9 mouse cellular contexts compared by ENCODE assay signal in the genomic region with DNA sequence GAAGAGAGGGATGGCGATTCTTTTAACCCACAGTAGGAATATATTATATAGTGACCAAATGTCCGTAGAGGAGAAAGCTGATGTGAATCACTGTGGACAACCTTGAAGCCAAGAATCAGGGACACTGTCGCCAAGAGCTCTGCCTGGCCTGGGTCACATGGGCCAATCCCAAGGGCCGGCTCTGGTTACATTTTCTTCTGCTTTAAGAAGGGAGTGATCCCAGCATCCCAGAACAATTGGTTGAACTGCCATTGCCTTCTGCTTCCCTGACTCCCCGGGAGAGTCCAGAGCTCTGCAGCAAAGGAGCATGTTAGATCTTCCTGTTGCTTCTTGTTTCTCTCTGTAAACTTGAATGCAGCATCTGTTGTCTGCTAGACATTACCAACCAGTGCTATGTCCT.
A peak's percentile ranks its signal among the peaks of the same experiment; 100 is the strongest.
DNase-seq lines count a peak whose midpoint lies in the region; ATAC-seq lines count a peak whose summit lies in the region.
"Had no signal": no experiment of that assay in that cellular context is flagged by ENCODE, and none has a peak within 500 bp of the region (broad histone marks: within the 10 kb centered on the region; RNA-seq: fewer than 3 reads in every experiment).

No protein-coding gene starts in this region.

- H3K27me3 ChIP-seq in midbrain, embryonic 10.5 days (ENCODE audit: low read depth, poor library complexity, severe bottlenecking), result no peaks in the 10 kb centered on the region
- H3K27me3 ChIP-seq in midbrain, embryonic 14.5 days (ENCODE audit: control insufficient read depth, insufficient read depth, low read length), result no peaks in the 10 kb centered on the region

- H3K9ac ChIP-seq in midbrain, embryonic 14.5 days (replicated peaks; ENCODE audit: low read length), result no peak overlapping the region

- H3K4me3 ChIP-seq in midbrain, embryonic 10.5 days, result no peak overlapping the region
- H3K4me3 ChIP-seq in midbrain, embryonic 14.5 days (replicated peaks; ENCODE audit: low read depth, low read length), result no peak overlapping the region

- H3K4me1 ChIP-seq in midbrain, embryonic 10.5 days, result peaks cover 32% of the 10 kb centered on the region
- H3K4me1 ChIP-seq in midbrain, embryonic 14.5 days (ENCODE audit: control insufficient read depth, insufficient read depth, low read length), result peaks cover 34% of the 10 kb centered on the region

- ATAC-seq in midbrain, embryonic 14.5 days (ENCODE audit: low FRiP score, low TSS enrichment), result no peak
- ATAC-seq in erythroblast, adult 5-6 weeks (replicated peaks; ENCODE audit: low FRiP score, poor library complexity, severe bottlenecking), result no peak

- H3K36me3 ChIP-seq in midbrain, embryonic 10.5 days, result no peaks in the 10 kb centered on the region
- no peaks in the 10 kb centered on the region for H3K36me3 ChIP-seq in midbrain, embryonic 14.5 days (ENCODE audit: control insufficient read depth, insufficient read depth, low read length)

- H3K9me3 ChIP-seq in midbrain, embryonic 10.5 days (replicated peaks), result no peaks in the 10 kb centered on the region
- H3K9me3 ChIP-seq in midbrain, embryonic 14.5 days (ENCODE audit: control insufficient read depth, low read length), result no peaks in the 10 kb centered on the region

- 52% methylated on average over 5 of the region's 5 CpGs for WGBS in midbrain, embryonic 10.5 days
- WGBS in midbrain, embryonic 14.5 days, result 38% methylated on average over 5 of the region's 5 CpGs

- no peak overlapping the region for H3K4me2 ChIP-seq in midbrain, embryonic 14.5 days (ENCODE audit: low read length)

- DNase-seq in midbrain, embryonic 10.5 days (ENCODE audit: low spot score), result peak; percentile 20
- DNase-seq in midbrain, embryonic 14.5 days, result no peak
- peak; percentile 30 for DNase-seq in embryo, embryonic 10 days (ENCODE audit: low spot score)
- peak; percentile 50 to 61 for DNase-seq in heart, adult 9 months (ENCODE audit: low spot score in 2 of 2)
- peak; percentile 44 for DNase-seq in retina, embryonic 14.5 days (ENCODE audit: low spot score)
- DNase-seq in right cerebral cortex, postnatal 14 days, result no peak
- no peak for DNase-seq in ovary, postnatal 10 days (ENCODE audit: low spot score)
- DNase-seq: liver had no signal

- peak overlapping the region; percentile 35 for H3K27ac ChIP-seq in midbrain, embryonic 10.5 days (replicated peaks)
- H3K27ac ChIP-seq in midbrain, embryonic 14.5 days (replicated peaks; ENCODE audit: low read depth, low read length), result no peak overlapping the region; the same call in 1 of the 2 replicates

Comparison
In these comparisons a context has a peak if more than half of its experiments do, and no peak if none do; other contexts are left out.
1. DNase-seq: peak in midbrain, embryonic 10.5 days (single experiment), embryo, embryonic 10 days (single experiment), heart, adult 9 months (2 of 2) and retina, embryonic 14.5 days (single experiment); none in midbrain, embryonic 14.5 days (single experiment), right cerebral cortex, postnatal 14 days (single experiment) and ovary, postnatal 10 days (single experiment).